Mouse (Mus musculus): Measurements from ENCODE around the gene Rnf207.

- TF ChIP-seq CTCF (IDR thresholded peaks at IDR 0.05; ENCODE audit: borderline replicate concordance, extremely low read depth, insufficient read depth, insufficient read length) (no peak), POLR2A (IDR thresholded peaks at IDR 0.05; ENCODE audit: borderline replicate concordance, extremely low read depth, insufficient read depth, insufficient read length, poor library complexity, severe bottlenecking) (no peak)
Measured at GRCm38 (mm10) chr4:152300375-152300774, 18.4 kb downstream of the Rnf207 start.

Data from brain, embryonic 14.5 days (tissue).